Mouse (Mus musculus) liver, embryonic 16.5 days (tissue): ENCODE data around the gene 4933428G20Rik. TPM values are rescaled to one million over a fixed set of nuclear protein-coding genes. Genes with fewer than 3 reads are reported as not detected.

ENCODE experiments used
- ATAC-seq: fragments of 200-750 bp; cut with Nextera tagmentation; 2 replicates; pipeline ENCODE4 v1.8.0; 2017; ENCODE audit warnings: low read depth, mild to moderate bottlenecking, moderate number of reproducible peaks, moderate library complexity
- H3K27ac ChIP-seq: fragments of 300-500 bp; sonication (generic); 2 replicates; pipeline ENCODE4 v1.5.1; 2014; ENCODE audit warnings: mild to moderate bottlenecking, low read length
- H3K27me3 ChIP-seq: fragments of 300-500 bp; sonication (generic); 2 replicates; pipeline ENCODE4 v1.6.1; 2014; ENCODE audit warnings: low read depth, low read length, mixed read lengths; ENCODE audit not compliant: control insufficient read depth, insufficient read depth
- H3K36me3 ChIP-seq: fragments of 300-500 bp; sonication (generic); 2 replicates; pipeline ENCODE4 v1.6.1; 2014; ENCODE audit warnings: mild to moderate bottlenecking; ENCODE audit not compliant: control insufficient read depth, insufficient read depth
- H3K4me1 ChIP-seq: fragments of 300-500 bp; sonication (generic); 2 replicates; pipeline ENCODE4 v1.6.1; 2014; ENCODE audit warnings: low read depth, low read length, mixed read lengths; ENCODE audit not compliant: control insufficient read depth
- H3K4me2 ChIP-seq: fragments of 300-500 bp; sonication (generic); 2 replicates; pipeline ENCODE4 v1.6.1; 2014; ENCODE audit warnings: low read depth, low read length, mixed read lengths
- H3K4me3 ChIP-seq: fragments of 300-500 bp; sonication (generic); 2 replicates; pipeline ENCODE4 v1.5.1; 2014; ENCODE audit warnings: low read depth, mild to moderate bottlenecking, low read length
- H3K9ac ChIP-seq: fragments of 300-500 bp; sonication (generic); 2 replicates; pipeline ENCODE4 v1.6.1; 2014; ENCODE audit warnings: low read depth, low read length
- H3K9me3 ChIP-seq: fragments of 300-500 bp; sonication (generic); replicated peaks from 2 replicates; pipeline ENCODE4 v1.6.1; 2016; ENCODE audit warnings: low read length; ENCODE audit not compliant: control insufficient read depth
- WGBS: fragments of 180-500 bp; shearing (Covaris S2); extraction: QIAGEN DNeasy Blood & Tissue Kit; methylation state at CpG from one replicate; pipeline ENCODE4 v1.1.7; 2014; ENCODE audit not compliant: insufficient replicate concordance; 5-methylcytosine and 5-hydroxymethylcytosine counted together
- polyA plus RNA-seq: library from polyadenylated mRNA; unstranded; fragments of >200 nt; fragmentation: Nextera tagmentation; extraction: Ambion mirVana; gene quantifications from 2 replicates; pipeline ENCODE4 v1.2.1, GENCODE M21; 2015

4933428G20Rik gene
- polyA plus RNA-seq: 0.46 and 0.59 TPM in 2 replicates

- Histone ChIP-seq H3K9ac (no peak within 1 kb of the TSS), H3K27ac (no peak within 1 kb of the TSS), H3K9me3 (no peaks in the 10 kb centered on the region), H3K4me2 (no peak within 1 kb of the TSS), H3K27me3 (peaks cover 9% of the 10 kb centered on the region; the same call in 1 of the 2 replicates), H3K4me3 (no peak within 1 kb of the TSS), H3K4me1 (no peaks in the 10 kb centered on the region; the same call in 1 of the 2 replicates), H3K36me3 (peaks cover 40% of the 10 kb centered on the region)
- WGBS: 66% methylated on average over 87 of the region's 88 CpGs
- no peak for ATAC-seq
Observed at GRCm38 (mm10) chr11:97499865-97500719, at the start of gene 4933428G20Rik. TSS of gene 4933428G20Rik (minus strand) at chr11:97500340.

DNA sequence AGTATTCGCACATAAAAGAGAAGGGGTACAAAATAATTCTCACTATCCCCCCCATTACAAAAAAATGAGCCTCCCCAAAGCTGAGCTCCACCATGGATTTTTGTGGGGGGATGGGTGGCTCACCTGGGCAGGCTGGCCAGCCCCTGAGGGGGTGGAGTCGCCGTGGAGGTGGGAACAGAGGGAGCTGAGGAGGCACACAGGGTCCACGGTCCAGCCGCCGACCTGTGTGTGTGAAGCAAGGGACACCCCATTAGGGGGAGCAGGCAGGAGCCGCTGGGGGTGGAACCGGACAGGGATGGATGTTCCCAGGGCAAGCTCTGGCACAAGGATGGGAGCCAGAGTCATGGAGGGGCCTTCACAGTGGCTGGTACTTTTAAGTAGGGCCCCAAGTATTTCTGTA, 48.6 kb upstream of the 4933428G20Rik start:
- Histone ChIP-seq H3K9me3 (no peaks in the 10 kb centered on the region), H3K4me2 (no peak overlapping the region), H3K9ac (no peak overlapping the region), H3K4me1 (peaks cover 2% of the 10 kb centered on the region; the same call in 1 of the 2 replicates), H3K4me3 (no peak overlapping the region), H3K27ac (no peak overlapping the region), H3K36me3 (no peaks in the 10 kb centered on the region), H3K27me3 (peaks cover 88% of the 10 kb centered on the region)
- 32% methylated on average over 8 of the region's 8 CpGs for WGBS
- no peak for ATAC-seq

DNA sequence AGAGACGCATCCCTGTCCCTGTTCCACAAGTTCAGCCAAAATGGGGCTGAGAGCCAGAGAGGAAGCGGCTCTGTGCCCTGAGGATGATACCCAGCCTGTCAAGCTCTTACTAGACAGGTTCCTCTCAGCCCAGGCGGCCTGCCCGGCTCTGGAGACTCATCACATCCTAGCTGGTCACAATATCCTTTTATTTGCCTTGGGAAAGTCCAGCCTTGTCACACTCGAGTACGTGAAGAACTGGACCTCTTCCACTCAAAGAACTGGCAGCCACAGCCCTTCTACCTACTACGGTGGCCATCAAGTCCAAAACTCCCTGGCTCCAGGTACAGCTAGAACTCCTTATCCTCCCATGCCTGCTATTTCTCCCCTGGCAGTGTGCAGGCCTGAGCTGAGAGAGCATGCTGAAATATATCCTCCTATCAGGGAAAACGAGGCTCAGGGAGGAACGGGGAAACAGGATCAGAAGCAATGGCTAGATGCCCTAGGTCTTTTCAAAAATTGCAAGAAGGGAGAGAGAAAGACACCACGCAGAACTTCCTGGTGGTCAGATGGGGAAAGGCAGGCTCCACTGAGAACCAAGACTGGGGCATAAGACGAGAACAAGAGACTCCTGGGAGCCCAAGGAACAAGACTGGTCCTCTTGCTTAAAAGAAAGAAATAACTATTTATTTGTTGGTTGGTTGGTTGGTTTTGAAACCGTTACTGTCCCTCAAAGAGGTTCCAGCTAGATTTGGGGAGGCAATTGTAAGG, 48.0 kb upstream of the 4933428G20Rik start:
- 40% methylated on average over 12 of the region's 12 CpGs for WGBS
- ATAC-seq: no peak
- no peak overlapping the region for H3K27ac ChIP-seq
- H3K36me3 ChIP-seq: no peaks in the 10 kb centered on the region
- H3K4me1 ChIP-seq: peaks cover 2% of the 10 kb centered on the region; the same call in 1 of the 2 replicates
- no peak overlapping the region for H3K4me3 ChIP-seq
- peaks cover 93% of the 10 kb centered on the region for H3K27me3 ChIP-seq
- H3K9me3 ChIP-seq: no peaks in the 10 kb centered on the region
- H3K4me2 ChIP-seq: no peak overlapping the region
- no peak overlapping the region for H3K9ac ChIP-seq

DNA sequence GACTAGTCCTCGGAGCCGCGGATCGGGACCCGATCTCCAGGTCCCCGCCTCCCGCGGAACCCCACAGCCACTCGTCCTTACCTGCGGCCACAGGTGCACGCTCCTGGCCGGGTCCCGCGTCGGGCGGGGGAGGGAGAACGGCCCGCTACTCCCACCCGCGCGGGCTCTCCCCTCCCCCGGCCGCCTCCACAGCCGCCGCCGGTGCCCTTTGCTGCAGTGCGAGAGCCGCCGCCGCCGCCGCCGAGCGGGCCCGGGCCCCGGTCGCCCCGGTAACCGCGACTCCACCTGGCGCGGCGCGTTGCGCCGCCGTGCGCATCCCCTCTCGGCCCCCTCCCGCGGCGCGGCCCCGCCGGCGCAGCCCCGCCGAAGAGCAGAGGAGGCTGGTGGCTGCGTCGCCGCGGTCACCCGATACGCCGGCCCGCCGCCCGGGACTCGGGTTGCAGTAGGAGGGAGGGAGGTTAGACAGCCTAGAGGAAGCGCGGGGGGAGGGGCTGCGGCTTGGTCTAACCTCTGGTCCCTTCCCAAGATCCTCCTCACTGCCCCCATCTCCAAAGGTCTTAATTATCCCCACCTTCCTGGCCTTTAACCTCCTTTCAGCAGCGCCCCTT, 46.8 kb upstream of the 4933428G20Rik start:
- peaks cover 86% of the 10 kb centered on the region for H3K27me3 ChIP-seq
- H3K4me2 ChIP-seq: peak overlapping the region; percentile 67
- no peak overlapping the region for H3K9ac ChIP-seq
- H3K27ac ChIP-seq: no peak overlapping the region
- WGBS: 0% methylated on average over 55 of the region's 73 CpGs
- H3K4me3 ChIP-seq: peak overlapping the region; percentile 52
- H3K4me1 ChIP-seq: peaks cover 2% of the 10 kb centered on the region; the same call in 1 of the 2 replicates
- no peak for ATAC-seq
- no peaks in the 10 kb centered on the region for H3K36me3 ChIP-seq
- H3K9me3 ChIP-seq: no peaks in the 10 kb centered on the region

DNA sequence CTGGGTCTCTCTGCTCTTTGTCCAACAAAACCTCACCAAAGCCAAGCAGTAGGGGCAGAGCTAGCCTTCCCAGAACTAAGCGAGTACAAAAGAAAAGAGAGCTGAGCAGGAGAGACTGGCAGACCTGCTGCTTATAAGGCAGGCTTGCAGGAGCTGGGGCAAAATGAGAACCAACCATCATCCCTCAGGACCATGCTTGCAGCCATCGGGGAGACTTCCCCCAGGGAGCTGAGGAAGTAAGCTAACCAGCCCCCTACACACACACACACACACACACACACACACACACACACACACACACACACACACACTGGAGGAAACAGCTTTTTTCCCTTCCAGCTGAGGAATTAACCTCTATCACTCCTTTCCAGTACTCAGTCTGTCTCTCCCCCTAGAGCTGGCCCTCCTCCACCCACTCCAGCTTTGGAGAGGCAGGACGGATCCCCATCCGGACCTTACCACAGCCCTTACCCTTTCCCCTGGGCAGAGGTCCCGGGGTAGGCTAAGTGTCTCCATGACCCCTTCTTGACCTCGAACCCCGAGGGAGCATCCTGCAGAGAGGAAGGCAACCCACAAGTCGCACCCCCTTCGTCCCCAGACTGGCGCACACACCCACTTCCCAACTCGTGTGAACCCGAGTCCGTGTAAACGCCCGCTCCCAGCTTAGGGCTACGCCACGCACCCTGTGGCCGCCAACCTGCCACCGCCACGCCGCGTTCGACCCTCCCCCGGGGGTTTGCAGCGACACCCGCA, 45.8 kb upstream of the 4933428G20Rik start:
- H3K4me1 ChIP-seq: peaks cover 2% of the 10 kb centered on the region; the same call in 1 of the 2 replicates
- H3K27me3 ChIP-seq: peaks cover 81% of the 10 kb centered on the region
- H3K36me3 ChIP-seq: no peaks in the 10 kb centered on the region
- H3K4me3 ChIP-seq: peak overlapping the region; percentile 52
- WGBS: 5% methylated on average over 26 of the region's 26 CpGs
- H3K9ac ChIP-seq: no peak overlapping the region
- no peak for ATAC-seq
- H3K4me2 ChIP-seq: peak overlapping the region; percentile 67
- H3K9me3 ChIP-seq: no peaks in the 10 kb centered on the region
- H3K27ac ChIP-seq: no peak overlapping the region

- H3K27me3 ChIP-seq: peaks cover 64% of the 10 kb centered on the region
- no peak overlapping the region for H3K27ac ChIP-seq
- no peak overlapping the region for H3K9ac ChIP-seq
- no peaks in the 10 kb centered on the region for H3K36me3 ChIP-seq
- WGBS: 64% methylated on average over 9 of the region's 9 CpGs
- no peak for ATAC-seq
- H3K9me3 ChIP-seq: no peaks in the 10 kb centered on the region
- no peak overlapping the region for H3K4me3 ChIP-seq
- H3K4me2 ChIP-seq: no peak overlapping the region
- H3K4me1 ChIP-seq: peaks cover 2% of the 10 kb centered on the region; the same call in 1 of the 2 replicates
Observed at GRCm38 (mm10) chr11:97543883-97544282, 43.7 kb upstream of the 4933428G20Rik start.

DNA sequence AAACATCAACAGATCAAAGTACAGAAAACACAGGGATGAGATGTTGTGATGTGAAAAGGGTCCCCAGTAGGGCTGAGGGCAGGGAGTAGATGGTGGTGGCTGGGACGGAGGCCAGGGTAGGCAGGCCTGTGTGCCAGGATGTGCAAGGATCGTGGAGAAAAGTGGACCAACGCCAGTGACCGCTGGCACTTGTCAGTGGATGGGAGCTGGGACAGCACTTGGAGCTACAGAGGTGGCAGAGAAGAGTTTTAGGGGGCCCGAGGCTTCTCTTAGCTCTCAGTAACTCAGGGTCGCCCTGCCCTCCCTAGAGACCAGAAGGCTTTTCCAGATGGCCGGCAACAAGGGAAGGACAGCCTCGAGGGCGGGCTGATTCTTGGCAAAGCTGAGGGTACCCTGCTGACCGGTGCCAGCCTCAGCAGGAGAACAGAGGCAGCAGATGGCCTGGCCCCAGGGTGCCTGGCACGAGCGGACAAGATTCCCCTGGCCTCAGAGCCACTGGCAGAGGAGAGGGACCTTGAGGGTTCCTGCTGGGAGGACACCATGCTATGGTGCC, 43.1 kb upstream of the 4933428G20Rik start:
- WGBS: 51% methylated on average over 12 of the region's 12 CpGs
- H3K36me3 ChIP-seq: no peaks in the 10 kb centered on the region
- no peak overlapping the region for H3K9ac ChIP-seq
- peaks cover 59% of the 10 kb centered on the region for H3K27me3 ChIP-seq
- no peaks in the 10 kb centered on the region for H3K9me3 ChIP-seq
- H3K4me2 ChIP-seq: no peak overlapping the region
- no peak overlapping the region for H3K27ac ChIP-seq
- H3K4me1 ChIP-seq: peaks cover 2% of the 10 kb centered on the region; the same call in 1 of the 2 replicates
- no peak overlapping the region for H3K4me3 ChIP-seq
- no peak for ATAC-seq
